Mouse (Mus musculus) hindbrain, embryonic 16.5 days (tissue): ENCODE measurements at regions not wholly inside any gene's neighbourhood (a gene's known extent, or its start where the extent isn't known, plus 50 kb on each side); places are given as distances from the start of the nearest gene placed in this dataset.
A peak's percentile ranks its signal among the peaks of the same experiment; 100 is the strongest.

Experiments used
- ATAC-seq: fragments of 200-750 bp; cut with Nextera tagmentation; 2 replicates; pipeline ENCODE4 v1.8.0; 2017; ENCODE audit warnings: moderate TSS enrichment, moderate library complexity
- H3K27ac ChIP-seq: fragments of 300-500 bp; sonication (generic); 2 replicates; pipeline ENCODE4 v1.5.1; 2014; ENCODE audit warnings: low read depth, mild to moderate bottlenecking, control low read depth, low read length, moderate library complexity
- H3K27me3 ChIP-seq: fragments of 300-500 bp; sonication (generic); replicated peaks from 2 replicates; pipeline ENCODE4 v1.6.1; 2014; ENCODE audit warnings: low read length; ENCODE audit not compliant: control insufficient read depth, insufficient read depth
- H3K36me3 ChIP-seq: fragments of 300-500 bp; sonication (generic); 2 replicates; pipeline ENCODE4 v1.6.1; 2014; ENCODE audit warnings: mild to moderate bottlenecking, low read length, moderate library complexity, mixed read lengths; ENCODE audit not compliant: control insufficient read depth, insufficient read depth
- H3K4me1 ChIP-seq: fragments of 300-500 bp; sonication (generic); 2 replicates; pipeline ENCODE4 v1.6.1; 2014; ENCODE audit warnings: low read depth, low read length; ENCODE audit not compliant: control insufficient read depth, insufficient read depth
- H3K4me2 ChIP-seq: fragments of 300-500 bp; sonication (generic); 2 replicates; pipeline ENCODE4 v1.6.1; 2014; ENCODE audit warnings: mild to moderate bottlenecking, low read length, control low read depth, moderate library complexity
- H3K4me3 ChIP-seq: fragments of 300-500 bp; sonication (generic); 2 replicates; pipeline ENCODE4 v1.5.1; 2014; ENCODE audit warnings: mild to moderate bottlenecking, low read length, control low read depth, moderate library complexity
- H3K9ac ChIP-seq: fragments of 300-500 bp; sonication (generic); 2 replicates; pipeline ENCODE4 v1.6.1; 2014; ENCODE audit warnings: low read depth, mild to moderate bottlenecking, control low read depth, low read length, moderate library complexity
- H3K9me3 ChIP-seq: fragments of 300-500 bp; sonication (generic); 2 replicates; pipeline ENCODE4 v1.6.1; 2014; ENCODE audit warnings: mild to moderate bottlenecking, low read length, moderate library complexity; ENCODE audit not compliant: control insufficient read depth
- WGBS: fragments of 180-500 bp; shearing (Covaris S2); extraction: QIAGEN DNeasy Blood & Tissue Kit; methylation state at CpG from one replicate; pipeline ENCODE4 v1.1.7; 2014; 5-methylcytosine and 5-hydroxymethylcytosine counted together

DNA sequence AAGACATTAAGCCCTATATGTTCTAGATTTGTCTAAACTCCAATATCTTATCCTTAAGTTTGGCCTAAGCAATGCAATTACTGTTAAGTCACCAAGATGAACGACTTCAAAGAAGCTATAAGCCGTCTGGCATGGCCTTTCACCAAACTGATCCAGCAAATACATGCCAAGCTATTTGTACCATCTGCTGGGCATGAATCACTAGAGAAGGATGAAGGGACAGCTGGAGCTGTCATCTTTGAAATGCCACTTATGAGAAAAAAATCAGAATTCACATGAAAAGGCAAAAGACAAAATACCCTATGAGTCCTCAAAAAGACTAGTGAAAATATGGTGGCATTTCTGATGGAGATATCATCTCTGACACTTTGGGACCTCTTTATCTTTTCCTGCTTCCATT lies 430.3 kb upstream of the Steap1 start:
- WGBS = 67% methylated on average over 2 of the region's 2 CpGs
- no peak overlapping the region for H3K27ac ChIP-seq
- no peak overlapping the region for H3K9ac ChIP-seq
- H3K36me3 ChIP-seq = no peaks in the 10 kb centered on the region
- peak; percentile 84 for ATAC-seq
- H3K4me2 ChIP-seq = no peak overlapping the region
- no peaks in the 10 kb centered on the region for H3K4me1 ChIP-seq
- no peaks in the 10 kb centered on the region for H3K27me3 ChIP-seq
- H3K4me3 ChIP-seq = no peak overlapping the region
- H3K9me3 ChIP-seq = no peaks in the 10 kb centered on the region

DNA sequence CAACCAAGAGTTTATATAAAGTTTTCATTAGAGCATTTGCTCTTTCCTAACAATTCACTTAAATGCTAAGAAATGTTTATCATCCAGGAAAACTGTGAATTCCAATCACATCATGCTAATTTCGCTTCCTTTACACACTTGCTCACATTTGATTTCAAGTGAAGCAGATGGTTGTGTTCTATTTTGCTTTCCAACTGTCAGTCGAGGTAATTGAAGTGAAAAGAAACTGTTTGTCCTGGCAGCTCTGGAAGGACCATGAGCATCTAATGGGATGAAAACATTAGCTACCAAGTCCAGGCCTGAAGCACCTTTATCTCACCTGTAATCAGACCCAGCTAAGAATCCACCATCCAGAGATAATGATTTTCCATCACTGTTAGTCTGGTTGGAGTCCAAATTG lies 418.9 kb upstream of the Steap1 start:
- Histone ChIP-seq H3K4me3 (no peak overlapping the region), H3K4me2 (no peak overlapping the region), H3K27me3 (no peaks in the 10 kb centered on the region), H3K36me3 (no peaks in the 10 kb centered on the region), H3K9me3 (no peaks in the 10 kb centered on the region), H3K27ac (no peak overlapping the region), H3K4me1 (no peaks in the 10 kb centered on the region), H3K9ac (no peak overlapping the region)
- ATAC-seq = no peak
- WGBS = 59% methylated on average over 2 of the region's 2 CpGs

DNA sequence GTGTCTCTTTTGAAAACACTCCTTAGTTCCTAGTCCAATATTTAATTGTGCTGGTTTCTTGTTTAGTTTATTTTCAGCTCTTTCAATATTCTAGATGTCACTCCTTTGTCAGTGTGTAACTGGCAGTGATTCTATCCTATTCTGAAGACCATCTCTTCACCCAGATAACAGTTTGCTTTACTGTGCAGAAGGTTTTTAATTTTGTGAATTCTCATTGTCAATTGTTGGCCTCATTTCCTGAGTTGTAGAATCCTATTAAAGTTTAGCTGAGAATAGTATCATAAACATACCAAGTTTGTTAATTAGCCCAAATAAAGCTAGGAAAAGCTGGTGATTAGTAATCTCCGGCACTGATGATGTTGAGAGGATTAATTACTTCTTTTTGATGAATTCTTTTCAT lies 418.4 kb upstream of the Steap1 start:
- Histone ChIP-seq H3K4me2 (no peak overlapping the region), H3K4me1 (no peaks in the 10 kb centered on the region), H3K4me3 (no peak overlapping the region), H3K36me3 (no peaks in the 10 kb centered on the region), H3K27me3 (no peaks in the 10 kb centered on the region), H3K9ac (no peak overlapping the region), H3K27ac (no peak overlapping the region), H3K9me3 (no peaks in the 10 kb centered on the region)
- ATAC-seq = no peak
- WGBS = 79% methylated on average over 1 of the region's 1 CpGs
